Mouse (Mus musculus) central nervous system, embryonic 14 days (tissue): ENCODE measurements around the gene Vmn1r231. TPM values are rescaled to one million over a fixed set of nuclear protein-coding genes. Genes with fewer than 3 reads are reported as not detected.

Experiments
- polyA plus RNA-seq: library from polyadenylated mRNA; depleted of rRNA; stranded (reverse); fragments of >200 nt; gene quantifications from 2 replicates; pipeline ENCODE4 v1.2.3, GENCODE M21; 2012; rRNA removed

Vmn1r231 gene
- polyA plus RNA-seq: not detected in 2 replicates

GRCm38 (mm10) chr17:20904991-20905390 lies at the start of gene Vmn1r231:
Vmn1r231 (minus strand) TSS chr17:20905091.

GRCm38 (mm10) chr17:20944985-20945891 lies 40.3 kb upstream of the Vmn1r231 start, which contains the start of gene Ppp2r1a:
Ppp2r1a (plus strand) TSS chr17:20945311.

GRCm38 (mm10) chr17:20919614-20920013 lies 14.7 kb upstream of the Vmn1r231 start, which contains the start of gene Vmn1r232:
Vmn1r232 (minus strand) TSS chr17:20919714.

GRCm38 (mm10) chr17:20840144-20840543 lies 64.7 kb downstream of the Vmn1r231 start, which contains the start of gene Vmn1r230:
Vmn1r230 (plus strand) TSS chr17:20840444.

Other genes starting within 250 kb of the Vmn1r231 start
- gene Vmn1r226, start 222.2 kb downstream of the Vmn1r231 start, polyA plus RNA-seq: not detected in 2 replicates
- not detected in 2 replicates for gene Vmn1r227, start 175.2 kb downstream of the Vmn1r231 start, polyA plus RNA-seq
- gene Vmn1r228, start 118.9 kb downstream of the Vmn1r231 start, polyA plus RNA-seq: not detected in 2 replicates
- not detected in 2 replicates for gene Vmn1r229, start 93.5 kb downstream of the Vmn1r231 start, polyA plus RNA-seq
- gene Vmn1r230, start 64.6 kb downstream of the Vmn1r231 start, polyA plus RNA-seq: not detected in 2 replicates
- gene Vmn1r232, start 14.6 kb upstream of the Vmn1r231 start, polyA plus RNA-seq: not detected in 2 replicates
- 415 and 422 TPM in 2 replicates for gene Ppp2r1a, start 40.2 kb upstream of the Vmn1r231 start, polyA plus RNA-seq
- gene Vmn1r233, start 91.4 kb upstream of the Vmn1r231 start, polyA plus RNA-seq: not detected in 2 replicates
- gene Zfp160, start 103.8 kb upstream of the Vmn1r231 start, polyA plus RNA-seq: 23.9 and 24.0 TPM in 2 replicates